Mouse (Mus musculus) frontal cortex, postnatal 25 days (tissue): ENCODE measurements around the gene Mthfs.
A peak's percentile ranks its signal among the peaks of the same experiment; 100 is the strongest.
"Not testable (repeated sequence)": the region's sequence is repeated elsewhere in the genome, so short reads cannot be mapped to it uniquely, and the experiment has no call there.

Experiments used
- DNase-seq, 2 experiments: peaks; one replicate each; pipeline ENCODE4 v3.0.0; 2022; ENCODE audit warnings: low spot score in 2 of 2

The Mthfs gene

DNA sequence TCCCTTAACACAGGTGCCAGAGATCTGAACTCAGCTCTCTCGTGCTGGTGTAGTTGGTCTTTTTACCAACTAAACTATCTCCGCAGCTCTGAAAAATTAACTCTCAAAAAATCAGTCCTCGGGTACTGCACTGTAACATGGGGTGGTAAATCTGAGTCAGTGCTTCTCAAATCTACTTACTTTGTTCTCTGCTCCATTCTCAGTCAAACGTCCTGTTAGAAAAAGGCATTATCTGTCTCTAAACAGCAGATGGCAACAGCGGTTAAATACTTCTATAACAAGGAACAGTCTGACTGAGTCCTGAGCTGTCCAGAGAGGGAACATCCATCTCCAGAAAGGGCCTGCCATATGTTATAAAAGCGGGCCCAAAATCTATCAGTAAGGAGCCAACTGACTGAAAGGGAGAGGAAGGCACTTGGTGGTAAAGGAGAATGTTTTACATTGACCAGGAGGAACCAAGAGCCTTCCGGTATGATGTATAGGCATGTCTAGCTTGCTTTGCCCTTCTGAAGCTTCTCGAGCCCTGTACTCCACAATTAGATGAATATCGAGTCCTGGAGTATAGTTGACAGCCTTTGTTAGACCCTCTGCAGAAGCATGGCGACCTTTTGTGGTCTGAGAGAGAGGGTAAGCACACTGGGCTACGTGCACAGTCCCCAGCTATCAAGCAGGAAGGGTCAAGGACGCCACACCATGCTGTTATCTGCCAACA is at the start of gene Mthfs:
TSS of gene Mthfs (plus strand) at position 324 of the 712 bp plus-strand sequence.
- DNase-seq, result not testable (repeated sequence)

DNA sequence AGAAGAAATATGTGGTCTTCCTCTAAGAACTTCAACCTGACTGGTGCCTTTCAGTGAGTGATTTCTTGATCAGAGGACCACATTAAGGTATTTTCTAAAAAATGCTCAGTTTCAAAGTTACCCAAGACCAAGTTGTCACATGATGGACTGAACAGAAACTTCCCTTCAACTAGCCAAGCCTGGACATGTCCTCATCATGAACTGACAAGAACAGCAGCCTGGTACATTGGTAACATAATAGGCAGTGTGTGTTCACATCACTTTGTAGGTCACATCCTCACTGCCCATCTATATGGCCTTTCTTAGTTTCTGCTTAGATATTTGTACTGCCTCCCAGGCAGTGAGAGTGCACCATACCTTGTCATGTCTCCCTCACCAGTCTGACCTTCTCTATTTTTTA is 37.9 kb upstream of the Mthfs start:
- DNase-seq, result not testable (repeated sequence)

DNA sequence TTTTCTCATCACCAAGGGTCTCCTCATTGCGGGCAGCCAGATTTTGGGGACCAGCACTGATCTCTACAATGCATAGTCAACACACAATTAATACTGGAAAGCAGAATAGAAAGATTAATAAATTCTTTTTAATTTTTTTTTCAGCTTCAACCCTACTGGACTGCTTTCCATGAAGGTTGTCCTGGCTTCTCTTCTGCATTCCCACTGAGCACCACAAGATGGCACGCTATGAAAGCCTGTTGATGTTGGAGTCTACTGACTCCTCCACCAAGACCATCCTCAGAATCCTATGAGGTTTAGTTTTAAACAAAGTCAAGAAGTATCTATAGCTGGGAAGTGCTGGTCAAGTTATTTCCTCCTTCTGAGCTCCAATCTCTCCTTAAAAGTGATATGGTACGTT is 31.6 kb upstream of the Mthfs start:
- DNase-seq, result peak; percentile 68 to 73

DNA sequence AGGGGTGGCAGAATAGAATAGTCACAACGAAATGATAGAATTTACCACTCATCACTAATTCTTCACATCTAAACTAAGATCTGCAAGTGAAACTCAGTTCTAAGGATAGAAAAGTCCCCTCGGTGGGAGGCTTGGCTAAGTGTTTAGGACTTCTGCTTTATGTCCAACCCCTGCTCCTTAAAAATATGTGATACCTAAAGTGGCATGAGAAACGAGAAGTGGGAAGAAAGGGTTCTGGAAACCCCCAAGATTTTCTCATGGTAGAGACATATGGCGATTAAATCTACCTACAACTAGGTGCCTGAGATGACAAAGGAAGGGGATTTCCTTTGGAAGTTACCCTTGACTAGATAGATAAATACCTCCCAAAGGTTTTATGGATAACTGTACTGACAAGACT is 31.0 kb upstream of the Mthfs start:
- DNase-seq, result not testable (repeated sequence)

DNA sequence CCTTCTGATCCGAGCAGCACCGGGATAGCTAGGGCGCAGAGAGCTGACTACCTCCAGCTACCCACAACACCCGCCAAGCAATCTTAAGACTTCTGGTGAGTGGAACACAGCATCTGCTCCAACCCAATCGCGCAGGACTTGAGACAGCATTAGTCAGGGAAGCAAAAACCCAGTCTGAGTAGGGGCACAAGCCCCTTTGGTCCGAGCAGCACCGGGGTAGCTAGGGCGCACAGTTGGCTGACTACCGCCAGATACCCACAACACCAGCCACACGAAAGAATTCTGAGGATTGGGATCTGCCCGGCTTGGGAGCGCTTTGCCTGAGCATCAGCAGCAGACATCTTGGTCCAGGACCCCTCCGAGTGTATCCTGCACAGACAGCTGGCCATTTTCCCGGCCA is 23.5 kb upstream of the Mthfs start:
- not testable (repeated sequence) for DNase-seq

DNA sequence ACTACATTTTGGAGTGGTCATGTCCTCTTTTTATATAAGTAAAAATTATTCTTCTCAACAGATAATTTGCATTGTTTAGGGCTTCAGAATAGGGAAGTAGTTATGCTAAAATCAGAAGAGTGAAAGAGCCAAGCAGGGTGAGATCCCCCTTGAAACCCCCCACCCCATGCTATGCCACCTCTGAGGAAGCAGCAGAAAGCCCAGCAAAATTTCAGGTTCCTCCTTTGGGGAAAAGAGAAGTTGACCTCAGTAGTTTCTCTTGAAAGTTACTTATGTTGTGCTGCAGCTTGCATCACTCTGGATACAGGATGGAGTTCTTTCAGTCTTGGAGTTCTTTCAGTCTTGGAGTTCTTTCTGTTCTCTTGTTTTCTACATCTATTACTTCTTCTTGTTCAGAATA is 15.0 kb upstream of the Mthfs start:
- not testable (repeated sequence) for DNase-seq

DNA sequence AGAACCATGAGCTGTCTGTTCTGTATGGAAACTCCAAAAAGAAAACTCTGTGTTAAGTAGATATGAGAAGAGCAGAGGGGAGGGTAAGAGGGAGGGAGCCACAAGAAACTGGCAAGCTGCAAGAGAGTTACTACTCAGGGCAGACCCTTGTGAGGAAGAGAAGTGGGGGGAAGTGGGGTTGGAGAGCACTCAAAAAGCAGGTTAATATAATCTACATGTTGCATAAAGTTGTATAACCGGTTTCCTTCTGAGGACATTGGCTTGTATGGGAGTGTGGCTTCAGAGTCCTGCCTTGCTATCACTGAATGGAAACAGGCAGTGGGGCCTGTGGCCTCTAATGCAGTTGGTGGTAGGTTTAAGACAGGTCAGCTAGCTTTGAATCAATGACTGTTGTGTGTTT is 13.0 kb upstream of the Mthfs start:
- not testable (repeated sequence) for DNase-seq

DNA sequence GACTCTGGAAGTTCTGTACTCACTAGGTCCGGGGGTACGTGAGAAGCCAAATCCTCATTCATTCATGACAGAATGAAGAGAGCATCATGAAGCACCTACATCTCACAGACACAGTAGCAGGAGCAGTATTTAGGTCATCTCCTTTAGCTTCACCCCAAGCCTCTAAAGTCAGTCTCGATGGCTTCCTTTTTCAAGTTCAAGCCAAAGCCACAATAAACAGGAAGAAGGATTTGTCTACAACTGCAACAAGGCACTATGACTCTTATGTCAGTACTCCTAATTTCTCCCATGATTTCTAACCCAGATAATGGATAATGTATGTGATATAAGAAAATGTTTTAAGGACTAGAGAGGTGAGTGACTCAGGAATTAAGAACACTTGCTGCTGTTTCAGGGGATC is 12.1 kb upstream of the Mthfs start:
- not testable (repeated sequence) for DNase-seq

DNA sequence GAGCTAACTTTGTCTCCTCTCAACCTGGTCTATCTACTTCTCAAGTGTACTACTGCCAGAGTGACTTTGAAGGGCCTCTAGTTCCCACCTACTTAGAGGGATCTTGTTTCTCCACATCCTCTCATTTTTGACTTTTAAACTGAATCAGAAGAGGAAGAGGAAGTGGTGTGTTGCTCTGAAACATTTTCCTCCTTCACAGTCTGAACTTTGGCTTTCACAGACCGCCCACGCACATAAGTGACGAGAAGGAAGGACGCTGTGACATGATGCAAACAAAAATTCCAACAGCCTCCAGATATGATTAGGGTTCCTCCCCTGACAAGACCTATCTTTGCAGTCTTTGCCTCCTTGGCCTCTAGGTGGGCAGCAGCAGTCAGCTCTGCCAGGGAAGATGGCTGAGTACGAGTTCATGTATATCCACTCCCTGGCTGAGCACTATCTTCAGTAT is 11.5 kb upstream of the Mthfs start, which contains the start of the genes Bcl2a1b and Gm29094:
TSS of gene Bcl2a1b (plus strand) at position 241 of the 448 bp plus-strand sequence.
TSS of gene Gm29094 (plus strand) at position 411 of the 448 bp plus-strand sequence.
- not testable (repeated sequence) for DNase-seq

DNA sequence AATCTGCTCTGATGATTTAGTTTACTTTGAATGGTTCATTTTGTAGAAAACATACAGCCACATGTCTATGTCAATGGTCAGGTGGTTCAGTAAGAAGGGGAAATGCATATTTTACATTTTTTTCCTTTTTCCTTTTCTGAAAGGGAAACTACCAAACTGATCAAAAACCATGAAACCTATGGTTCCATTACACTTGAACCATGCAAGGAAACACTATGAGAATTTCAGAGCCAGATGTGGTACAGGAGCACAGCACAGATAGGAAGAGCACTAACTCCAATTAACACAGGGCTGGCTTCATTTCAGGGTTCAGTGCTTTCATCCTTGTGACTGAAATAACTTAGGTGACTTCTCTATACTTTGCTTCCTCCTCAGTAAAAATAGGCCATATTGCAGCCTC is 8.2 kb upstream of the Mthfs start:
- DNase-seq, result not testable (repeated sequence)

DNA sequence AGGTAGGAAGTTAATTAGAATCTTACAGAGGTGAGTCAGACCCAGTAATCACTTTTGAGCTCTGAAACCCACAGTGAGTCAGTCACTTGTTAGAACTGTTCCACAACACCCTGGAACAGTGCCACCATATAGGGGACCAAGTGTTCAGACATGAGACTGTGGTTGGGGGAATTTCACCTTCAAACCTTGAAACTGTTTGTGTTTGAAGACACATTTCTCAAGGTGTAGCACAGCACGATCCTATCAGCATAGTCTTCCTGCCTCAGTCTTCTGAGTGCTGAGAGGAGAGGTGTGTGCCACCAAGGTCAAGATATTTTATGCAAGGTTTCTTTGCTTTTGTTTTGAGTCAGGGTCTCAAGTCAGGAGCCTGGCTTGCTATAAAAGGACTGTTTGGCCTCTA is 1.5 kb upstream of the Mthfs start:
- DNase-seq, result not testable (repeated sequence)

DNA sequence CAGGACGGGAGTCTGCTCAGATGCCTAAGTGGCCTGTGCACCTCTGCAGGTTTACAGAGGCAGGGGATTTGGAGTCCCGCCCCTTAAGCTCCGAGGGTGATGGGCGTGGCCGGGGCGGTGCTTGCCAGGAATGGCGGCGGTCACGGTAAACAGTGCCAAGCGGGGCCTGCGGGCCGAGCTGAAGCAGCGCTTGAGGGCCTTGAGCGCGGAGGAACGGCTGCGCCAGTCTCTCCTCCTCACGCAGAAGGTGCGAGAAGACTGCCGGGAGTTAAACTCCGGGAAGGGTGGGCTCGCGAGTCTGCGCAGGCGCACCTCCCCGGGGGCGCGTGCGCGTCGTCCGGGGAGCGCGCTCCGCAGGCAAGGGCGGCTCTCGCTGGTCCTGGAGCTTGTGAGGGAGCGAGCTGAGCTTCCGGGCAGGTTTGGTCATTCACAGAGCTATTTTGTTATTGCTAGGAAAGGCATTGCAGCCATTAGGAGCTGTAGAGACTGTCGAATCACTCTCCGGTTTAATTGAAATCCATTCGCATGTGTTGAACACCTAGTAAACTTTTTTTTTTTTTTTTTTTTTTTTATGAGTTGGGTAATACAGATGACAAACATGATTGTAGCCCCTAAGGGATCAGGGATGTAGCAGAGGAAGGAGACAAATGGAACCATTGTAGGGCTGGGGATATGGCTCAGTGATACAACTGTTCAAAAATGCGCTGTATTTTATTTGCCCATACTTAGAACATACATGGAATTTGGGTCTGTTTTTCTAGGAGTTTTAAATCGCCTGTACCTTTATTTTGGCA is 786 bp downstream of the Mthfs start:
- peak; percentile 88 to 92 for DNase-seq

DNA sequence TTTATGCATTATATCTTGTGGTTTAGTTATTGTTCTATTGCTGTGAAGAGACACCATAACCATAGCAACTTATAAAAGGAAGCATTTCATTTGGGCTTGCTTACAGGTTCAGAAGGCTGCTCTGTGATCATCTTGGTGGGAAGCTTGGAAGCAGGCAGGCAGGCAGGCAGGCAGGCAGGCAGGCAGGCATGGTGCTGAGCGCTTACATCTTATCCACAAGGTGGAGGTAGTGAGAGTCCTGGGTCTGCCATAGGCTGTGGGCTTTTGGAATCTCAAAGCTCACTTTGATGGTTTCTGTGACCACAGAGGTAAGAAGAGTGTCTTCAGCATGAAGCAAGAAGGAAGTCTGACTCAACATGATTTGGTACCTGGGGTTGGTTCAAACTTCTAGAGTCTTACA is 2.0 kb downstream of the Mthfs start:
- DNase-seq, result not testable (repeated sequence)

DNA sequence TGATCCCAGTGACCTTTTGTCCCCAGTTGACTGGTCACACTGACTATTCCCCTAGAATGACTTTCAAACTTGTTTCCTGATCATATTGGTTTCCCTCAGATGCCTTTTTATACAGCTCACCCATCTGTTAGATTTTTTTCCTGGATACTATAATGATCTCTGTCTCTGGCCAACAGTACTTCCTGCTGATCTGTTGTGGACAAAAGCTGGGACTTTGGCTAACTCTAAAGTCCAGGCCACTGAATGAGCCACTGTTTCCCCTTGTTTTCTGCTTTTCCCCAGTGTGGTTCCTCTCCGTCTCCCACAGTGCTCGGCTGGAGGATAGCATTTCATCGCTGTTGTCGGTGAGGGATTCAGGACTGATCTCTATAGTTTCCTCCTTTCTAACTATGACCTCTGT is 7.7 kb downstream of the Mthfs start:
- not testable (repeated sequence) for DNase-seq

DNA sequence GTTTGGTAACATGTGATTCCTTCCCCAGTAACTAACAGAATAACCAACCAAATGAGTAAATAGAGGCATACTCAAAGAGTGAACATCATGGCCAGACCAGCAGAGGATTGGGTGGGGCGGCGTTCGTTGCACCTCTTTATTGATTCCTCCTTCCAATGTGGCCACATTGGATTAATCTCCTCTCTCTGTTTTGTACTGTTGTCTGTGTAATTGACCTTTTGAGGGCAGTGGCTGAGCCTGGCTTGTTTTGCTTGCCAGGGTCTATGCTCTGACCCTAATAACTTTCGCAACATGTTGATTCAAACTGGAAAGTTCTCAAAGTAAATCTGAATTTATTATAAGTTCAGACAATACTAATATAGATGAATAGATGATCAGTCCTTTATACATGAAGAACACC is 9.2 kb downstream of the Mthfs start:
- not testable (repeated sequence) for DNase-seq

DNA sequence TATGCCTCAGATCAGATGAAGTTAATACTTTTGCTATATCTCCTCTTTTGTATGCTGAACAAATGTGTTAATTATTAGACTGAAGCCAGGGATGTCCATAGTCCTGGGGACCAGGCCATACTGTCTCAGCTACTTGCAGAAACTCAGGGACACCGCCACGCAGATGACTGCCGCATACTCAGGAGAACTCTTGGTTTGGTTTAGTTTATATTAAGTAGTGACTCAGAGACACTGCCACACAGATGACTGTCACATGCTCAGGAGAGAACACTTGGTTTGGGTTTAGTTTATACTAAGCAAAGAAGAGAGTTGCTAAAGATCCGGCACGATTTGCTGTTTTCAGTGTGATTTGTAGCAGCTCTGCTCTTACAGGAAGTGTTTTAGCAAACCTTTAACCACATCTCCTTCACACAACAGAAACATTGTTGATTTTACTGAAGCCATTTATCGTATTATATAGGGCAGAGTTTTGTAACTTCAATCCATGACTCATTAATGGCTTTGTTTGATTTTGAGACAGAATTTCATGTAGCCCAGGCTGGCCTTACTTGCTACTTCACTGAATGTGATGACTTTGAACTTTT is 10.3 kb downstream of the Mthfs start:
- DNase-seq, result not testable (repeated sequence)

DNA sequence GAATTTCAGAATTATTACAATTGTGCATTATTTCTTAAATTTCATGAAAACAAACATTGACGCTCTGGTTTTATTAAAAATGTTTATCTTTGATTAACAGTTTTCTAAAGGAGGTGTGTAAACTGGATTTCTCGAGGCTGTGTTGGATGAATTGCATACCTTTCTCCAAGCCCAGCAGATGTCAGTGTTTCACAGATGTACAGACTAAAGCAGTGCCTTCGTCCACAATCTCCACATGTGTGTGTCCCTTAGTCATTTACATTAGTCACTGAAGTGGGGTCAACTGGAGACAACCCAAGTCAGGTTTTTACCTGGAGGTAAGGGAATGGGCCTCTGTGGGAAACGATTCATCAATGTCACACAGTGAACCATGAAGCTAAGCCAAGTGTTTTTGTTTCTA is 15.6 kb downstream of the Mthfs start:
- peak in 1 of 2 experiments; percentile 35 for DNase-seq

DNA sequence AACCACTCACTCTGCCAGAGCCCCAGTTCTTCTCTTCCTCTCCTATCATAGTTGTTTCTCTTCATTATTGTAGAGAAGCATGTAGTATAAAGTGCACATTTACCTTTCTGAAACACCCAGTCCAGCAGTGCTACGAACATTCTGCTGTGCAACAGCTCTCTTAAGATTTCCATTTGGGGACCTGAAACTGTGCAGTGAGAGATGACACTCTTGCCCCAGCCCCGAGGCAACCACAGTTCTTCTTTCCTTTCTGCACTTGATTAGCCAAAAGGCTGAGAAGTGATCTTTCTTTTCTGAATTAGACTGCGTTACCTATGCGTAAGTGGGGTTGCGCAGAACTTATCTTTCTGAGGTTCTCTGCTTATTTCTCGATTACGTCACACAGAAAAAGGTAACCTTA is 17.6 kb downstream of the Mthfs start:
- no peak for DNase-seq

DNA sequence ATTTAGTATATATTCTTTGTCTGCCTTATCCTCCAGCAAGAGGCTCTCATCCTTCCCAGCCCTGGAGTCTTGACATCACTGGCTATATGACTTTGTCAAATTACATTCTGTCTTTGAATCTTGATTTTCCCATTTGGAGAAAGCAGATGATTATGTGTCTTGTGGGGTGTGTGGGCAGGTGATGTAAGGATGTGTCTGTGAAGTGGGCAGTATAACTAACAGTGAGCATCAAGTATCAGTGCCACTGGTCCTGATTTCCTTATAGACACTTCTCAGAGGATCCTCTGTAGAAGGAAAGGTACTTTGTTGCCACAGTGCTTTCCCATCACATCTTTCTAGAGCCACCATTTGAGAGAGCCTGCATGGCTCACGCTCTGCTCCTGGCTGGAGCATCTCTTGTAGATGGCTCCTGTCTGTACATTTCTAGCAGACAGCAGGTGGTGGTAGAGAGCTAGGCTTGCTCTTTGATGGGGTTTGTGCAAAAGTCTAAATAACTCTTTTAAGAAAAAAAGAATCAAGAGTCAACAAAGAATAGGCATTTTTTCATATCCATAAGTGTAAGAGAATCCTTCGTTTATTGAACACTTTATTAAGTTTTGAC is 20.5 kb downstream of the Mthfs start:
- peak; percentile 46 to 50 for DNase-seq

DNA sequence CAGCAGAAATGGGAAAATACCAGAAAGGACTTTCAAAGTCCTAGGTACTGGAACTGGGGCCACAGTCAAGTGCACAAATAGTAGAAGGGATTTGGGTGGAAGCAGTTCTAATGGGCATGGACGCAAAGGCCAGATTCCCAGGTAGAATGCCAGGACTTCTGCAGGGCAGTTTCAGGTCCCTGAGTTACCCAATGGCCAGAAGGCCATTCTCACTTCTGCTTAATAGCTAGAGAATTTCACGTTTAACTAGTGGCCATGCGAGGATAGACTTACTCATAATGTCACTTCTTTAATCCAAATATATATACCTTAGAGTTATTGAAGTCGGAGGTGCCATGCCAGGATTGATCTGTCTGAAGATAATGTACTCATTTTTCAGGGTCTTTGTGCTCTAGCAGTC is 26.7 kb downstream of the Mthfs start:
- DNase-seq, result not testable (repeated sequence)

DNA sequence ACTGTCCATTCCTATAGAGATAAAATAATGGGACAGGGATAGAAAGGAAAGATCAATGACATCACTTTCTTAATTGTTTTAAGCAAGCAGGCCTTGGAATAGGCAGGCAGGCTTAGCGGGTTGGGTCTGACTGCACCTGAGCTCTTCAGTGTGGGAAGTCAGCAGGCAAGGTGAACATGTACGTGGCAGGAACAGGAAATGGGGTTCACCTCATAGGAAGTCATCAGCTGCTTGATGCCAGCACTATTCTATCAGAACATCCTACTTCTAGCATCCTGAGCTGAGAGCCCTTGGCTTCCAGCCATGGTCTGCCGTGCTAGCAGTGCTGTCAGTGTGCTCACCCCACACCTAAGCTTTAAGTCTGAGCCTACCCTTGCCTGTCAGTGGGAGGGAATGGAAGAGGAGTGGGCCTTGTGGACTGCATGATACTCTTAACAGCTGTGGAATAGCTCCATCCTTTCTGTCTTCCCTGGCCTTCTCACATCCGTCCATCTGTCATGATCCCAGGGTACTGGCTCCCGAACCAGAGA is 28.6 kb downstream of the Mthfs start:
- not testable (repeated sequence) for DNase-seq
